Mouse (Mus musculus): Measurements from ENCODE around the gene Ell.
A peak's percentile ranks its signal among the peaks of the same experiment; 100 is the strongest.

DNA sequence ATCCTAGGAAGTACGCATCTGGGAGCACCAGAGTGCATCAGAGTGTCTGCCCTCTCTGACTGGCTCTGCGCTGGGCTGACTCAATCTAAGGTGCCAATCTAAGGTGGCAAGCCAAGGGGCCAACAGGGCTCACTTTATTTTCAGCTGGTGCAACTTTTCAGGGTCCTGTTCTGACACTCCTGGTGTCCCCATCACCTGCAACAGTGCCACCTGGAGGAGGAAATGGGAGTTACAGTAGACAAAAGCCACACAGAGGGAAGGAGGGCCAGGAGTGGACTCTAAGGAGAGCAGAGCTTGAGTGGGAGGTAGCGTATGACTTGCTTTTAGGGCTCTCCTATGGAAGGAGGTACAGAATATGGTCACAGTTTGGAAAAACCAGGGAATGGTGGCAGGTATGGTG is 34.4 kb upstream of the Ell start:
- peak; percentile 77 for TF ChIP-seq CTCF (IDR thresholded peaks at IDR 0.05; ENCODE audit: low read depth, low read length)
- no peak for TF ChIP-seq EP300 (IDR thresholded peaks at IDR 0.05; ENCODE audit: insufficient read depth, low read depth, low read length)
- TF ChIP-seq POLR2A (IDR thresholded peaks at IDR 0.05; ENCODE audit: insufficient read depth, low read length), result no peak
